Mouse (Mus musculus): ENCODE measurements around the gene Cidec. TPM values are rescaled to one million over a fixed set of nuclear protein-coding genes. Genes with fewer than 3 reads are reported as not detected.

The Cidec gene
- polyA plus RNA-seq, 1 experiment from 2014 or later: not detected

DNA sequence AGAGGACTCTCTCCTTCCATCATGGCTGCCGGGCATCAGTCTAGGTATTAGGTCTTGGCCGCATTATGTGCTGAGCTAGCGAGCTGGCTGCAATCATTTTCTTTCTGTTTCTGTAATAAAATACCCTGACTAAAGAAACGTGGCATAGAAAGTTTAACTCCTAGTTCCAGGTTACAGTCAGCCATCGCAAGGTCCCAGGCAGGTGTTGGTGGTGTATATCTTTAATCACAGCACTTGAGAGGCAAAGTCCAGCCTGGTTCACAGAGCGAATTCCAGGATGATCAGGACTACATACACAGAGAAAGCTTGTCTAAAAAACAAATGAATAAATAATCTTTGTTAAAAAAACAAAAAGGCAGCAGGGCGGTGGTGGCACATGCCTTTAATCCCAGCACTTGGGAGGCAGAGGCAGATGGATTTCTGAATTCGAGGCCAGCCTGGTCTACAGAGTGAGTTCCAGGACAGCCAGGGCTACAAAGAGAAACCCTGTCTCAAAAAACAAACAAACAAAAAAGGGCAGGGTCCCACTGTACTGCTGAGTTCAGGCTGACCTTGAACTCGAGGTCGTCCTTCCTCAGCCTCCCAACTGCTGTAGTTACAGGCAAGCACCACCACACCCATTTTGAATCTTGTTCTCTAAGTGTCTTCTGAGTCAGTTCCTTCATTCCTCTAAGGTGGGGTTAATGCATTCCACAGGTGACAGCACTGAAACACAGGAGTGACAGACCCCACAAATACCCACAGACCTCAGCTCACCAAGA lies 39.1 kb downstream of the Cidec start:
- Histone ChIP-seq H3K4me1 (peaks cover 18% of the 10 kb centered on the region), H3K4me2 (replicated peaks) (no peak overlapping the region), H3K36me3 (peaks cover 18% of the 10 kb centered on the region), H3K27ac (no peak overlapping the region), H3K4me3 (no peak overlapping the region), H3K27me3 (replicated peaks) (no peaks in the 10 kb centered on the region), H3K9ac (no peak overlapping the region), H3K9me3 (no peaks in the 10 kb centered on the region)
- ATAC-seq (ENCODE audit: low FRiP score, low read depth): no peak
- 85% methylated on average over 10 of the region's 10 CpGs for WGBS

DNA sequence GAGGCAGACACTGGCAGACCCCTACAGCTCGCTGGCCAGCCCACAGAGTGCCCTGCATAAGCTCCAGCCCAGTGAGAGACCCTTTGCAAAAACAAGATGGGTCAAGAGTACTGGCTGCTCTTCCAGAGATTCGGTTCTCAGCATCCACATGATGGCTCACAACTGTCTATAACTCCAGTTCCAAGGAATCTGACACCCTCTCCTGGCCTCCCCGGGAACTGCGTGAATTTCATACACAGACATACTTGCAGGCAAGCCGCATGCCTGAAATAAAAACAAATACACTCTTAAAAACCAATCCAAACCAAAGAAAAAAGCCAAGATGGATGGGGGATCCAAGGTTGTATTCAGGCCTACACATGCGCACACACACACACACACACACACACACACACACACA lies 40.1 kb downstream of the Cidec start:
- H3K27ac ChIP-seq: no peak overlapping the region
- no peak overlapping the region for H3K4me2 ChIP-seq (replicated peaks)
- H3K9ac ChIP-seq: no peak overlapping the region
- 90% methylated on average over 6 of the region's 6 CpGs for WGBS
- H3K9me3 ChIP-seq: no peaks in the 10 kb centered on the region
- H3K4me3 ChIP-seq: no peak overlapping the region
- H3K4me1 ChIP-seq: peaks cover 18% of the 10 kb centered on the region
- no peak for ATAC-seq (ENCODE audit: low FRiP score, low read depth)
- H3K36me3 ChIP-seq: peaks cover 18% of the 10 kb centered on the region
- no peaks in the 10 kb centered on the region for H3K27me3 ChIP-seq (replicated peaks)

DNA sequence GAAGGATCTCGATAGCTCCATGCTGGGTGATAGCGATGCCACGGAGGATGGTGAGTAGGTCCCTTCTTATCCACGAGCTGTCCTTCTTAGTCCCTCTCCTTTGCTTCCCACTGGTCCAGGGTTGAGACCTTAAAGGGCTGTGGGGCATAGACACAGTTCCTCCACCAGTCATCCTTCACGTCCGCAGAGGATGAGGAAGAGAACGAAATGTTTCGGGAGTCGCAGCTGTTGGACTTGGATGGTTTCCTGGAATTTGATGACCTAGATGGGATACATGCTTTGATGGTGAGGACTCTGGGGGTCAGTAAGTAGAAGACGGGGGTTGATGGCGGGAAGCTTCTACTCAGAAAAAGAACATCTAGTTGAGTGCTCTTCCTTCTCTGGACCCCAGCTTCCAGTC lies 40.7 kb downstream of the Cidec start:
- WGBS: 94% methylated on average over 11 of the region's 11 CpGs
- Histone ChIP-seq H3K27ac (no peak overlapping the region), H3K4me1 (peaks cover 18% of the 10 kb centered on the region), H3K4me2 (replicated peaks) (no peak overlapping the region), H3K27me3 (replicated peaks) (no peaks in the 10 kb centered on the region), H3K4me3 (no peak overlapping the region), H3K36me3 (peaks cover 19% of the 10 kb centered on the region), H3K9me3 (no peaks in the 10 kb centered on the region), H3K9ac (no peak overlapping the region)
- no peak for ATAC-seq (ENCODE audit: low FRiP score, low read depth)

DNA sequence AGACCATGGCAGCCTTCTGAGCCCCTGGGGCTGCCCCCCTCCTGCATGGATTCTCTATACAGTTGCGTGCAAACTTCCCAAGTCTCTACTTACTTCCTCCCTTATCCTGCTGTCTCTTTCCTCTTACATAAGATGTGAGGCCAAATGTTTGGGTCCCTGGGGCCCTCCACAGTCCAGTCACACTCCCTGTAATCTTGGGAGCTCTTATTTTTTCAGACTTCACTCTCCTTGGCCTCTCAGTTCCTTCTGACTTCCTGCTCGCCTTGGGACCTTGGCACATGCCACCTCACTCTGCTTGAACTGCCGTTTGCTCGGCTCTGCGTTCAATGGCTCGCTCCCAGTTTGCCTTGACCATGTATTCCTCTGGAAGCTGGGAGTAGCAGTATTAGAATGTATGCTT lies 41.6 kb downstream of the Cidec start:
- no peak for ATAC-seq (ENCODE audit: low FRiP score, low read depth)
- H3K4me1 ChIP-seq: peaks cover 18% of the 10 kb centered on the region
- peaks cover 27% of the 10 kb centered on the region for H3K36me3 ChIP-seq
- no peaks in the 10 kb centered on the region for H3K27me3 ChIP-seq (replicated peaks)
- H3K9ac ChIP-seq: no peak overlapping the region
- no peak overlapping the region for H3K4me2 ChIP-seq (replicated peaks)
- H3K4me3 ChIP-seq: no peak overlapping the region
- whole genome bisulfite sequencing: 91% methylated on average over 6 of the region's 6 CpGs
- no peak overlapping the region for H3K27ac ChIP-seq
- no peaks in the 10 kb centered on the region for H3K9me3 ChIP-seq

DNA sequence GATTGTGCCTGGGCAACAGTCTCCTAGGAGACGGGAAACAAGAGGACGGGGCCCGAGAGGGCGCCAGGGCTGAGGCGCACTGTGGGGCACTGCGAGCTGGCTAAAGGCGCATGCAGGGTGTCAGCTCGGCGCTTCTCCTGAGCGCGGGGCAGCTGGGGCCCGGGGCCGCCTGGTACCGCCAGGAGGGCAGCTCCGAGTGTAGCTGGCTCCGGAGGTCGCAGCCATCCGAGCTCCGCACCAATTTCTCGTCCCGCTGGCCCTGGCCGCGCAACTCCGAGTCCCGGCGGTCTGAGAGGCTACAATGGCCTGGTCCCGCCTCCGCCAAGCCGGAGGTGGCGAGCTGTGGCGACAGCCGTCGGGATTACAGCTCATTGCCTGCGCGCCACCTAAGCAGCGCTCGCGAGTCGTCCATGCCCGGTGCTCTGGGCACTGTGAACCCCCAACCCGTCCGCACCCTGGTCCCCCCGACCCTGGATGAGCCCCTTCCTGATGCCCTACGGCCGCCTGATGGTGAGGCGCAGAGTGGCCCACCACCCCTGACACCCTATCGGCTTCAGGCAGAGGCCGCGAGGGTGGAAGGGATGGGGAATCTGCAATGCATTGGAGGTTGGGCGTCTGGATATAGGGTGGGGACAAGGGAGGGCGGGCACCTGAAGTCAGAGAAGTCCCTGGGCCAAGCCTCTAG lies 43.0 kb downstream of the Cidec start:
- ATAC-seq (ENCODE audit: low FRiP score, low read depth): peak; percentile 92
- H3K9ac ChIP-seq: peak overlapping the region; percentile 68
- peaks cover 33% of the 10 kb centered on the region for H3K36me3 ChIP-seq
- H3K27ac ChIP-seq: peak overlapping the region; percentile 46; the same call in 1 of the 2 replicates
- H3K4me1 ChIP-seq: peaks cover 18% of the 10 kb centered on the region
- H3K9me3 ChIP-seq: no peaks in the 10 kb centered on the region
- no peaks in the 10 kb centered on the region for H3K27me3 ChIP-seq (replicated peaks)
- peak overlapping the region; percentile 91 for H3K4me2 ChIP-seq (replicated peaks)
- peak overlapping the region; percentile 44 for H3K4me3 ChIP-seq
- 2% methylated on average over 51 of the region's 51 CpGs for WGBS

DNA sequence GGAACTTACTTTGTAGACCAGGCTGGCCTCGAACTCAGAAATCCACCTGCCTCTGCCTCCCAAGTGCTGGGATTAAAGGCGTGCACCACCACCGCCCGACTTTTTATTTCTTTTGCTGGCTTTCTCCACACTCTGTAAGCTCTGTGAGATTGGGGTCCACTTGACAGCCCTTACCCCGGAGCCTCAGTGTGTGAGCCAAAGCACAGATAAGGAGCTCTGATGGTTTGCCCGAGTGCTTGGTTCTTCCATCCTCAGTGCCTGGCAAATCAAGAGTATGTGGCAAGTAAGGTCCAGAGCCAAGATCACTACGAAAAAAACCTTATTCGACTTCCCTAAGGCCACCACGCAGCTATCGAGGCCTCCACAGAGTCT lies 43.6 kb downstream of the Cidec start:
- Histone ChIP-seq H3K9ac (peak overlapping the region; percentile 68), H3K4me1 (peaks cover 18% of the 10 kb centered on the region), H3K27me3 (replicated peaks) (no peaks in the 10 kb centered on the region), H3K27ac (0 out of 2 replicates have a peak overlapping the region, but pooled peaks have one; percentile 46), H3K36me3 (peaks cover 38% of the 10 kb centered on the region), H3K4me2 (replicated peaks) (peak overlapping the region; percentile 91), H3K9me3 (no peaks in the 10 kb centered on the region), H3K4me3 (peak overlapping the region; percentile 44)
- peak; percentile 42 for ATAC-seq (ENCODE audit: low FRiP score, low read depth)
- 26% methylated on average over 10 of the region's 10 CpGs for WGBS

DNA sequence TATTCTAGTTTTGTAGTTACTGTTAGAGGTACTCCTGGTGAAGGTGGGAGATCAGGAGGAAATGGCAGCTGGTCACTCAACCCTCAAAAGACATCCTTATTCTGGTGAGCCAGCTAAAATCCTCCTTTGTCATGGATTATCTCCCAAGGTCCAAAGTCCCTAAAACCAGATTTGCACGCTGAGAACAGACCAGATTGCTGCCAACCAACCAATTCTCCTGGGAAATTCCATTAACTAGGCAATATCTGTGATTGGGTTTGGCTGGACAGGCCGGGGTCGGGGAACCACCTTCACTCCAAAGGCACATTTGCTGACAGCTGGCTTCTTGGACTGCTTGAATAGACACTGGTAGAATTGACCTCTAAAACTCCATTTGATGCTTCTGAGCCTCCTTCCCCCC lies 44.8 kb downstream of the Cidec start:
- Histone ChIP-seq H3K4me1 (peaks cover 18% of the 10 kb centered on the region), H3K36me3 (peaks cover 47% of the 10 kb centered on the region), H3K9me3 (no peaks in the 10 kb centered on the region), H3K4me2 (replicated peaks) (no peak overlapping the region), H3K9ac (no peak overlapping the region), H3K27ac (no peak overlapping the region), H3K27me3 (replicated peaks) (no peaks in the 10 kb centered on the region), H3K4me3 (no peak overlapping the region)
- no peak for ATAC-seq (ENCODE audit: low FRiP score, low read depth)
- 91% methylated on average over 3 of the region's 3 CpGs for WGBS

DNA sequence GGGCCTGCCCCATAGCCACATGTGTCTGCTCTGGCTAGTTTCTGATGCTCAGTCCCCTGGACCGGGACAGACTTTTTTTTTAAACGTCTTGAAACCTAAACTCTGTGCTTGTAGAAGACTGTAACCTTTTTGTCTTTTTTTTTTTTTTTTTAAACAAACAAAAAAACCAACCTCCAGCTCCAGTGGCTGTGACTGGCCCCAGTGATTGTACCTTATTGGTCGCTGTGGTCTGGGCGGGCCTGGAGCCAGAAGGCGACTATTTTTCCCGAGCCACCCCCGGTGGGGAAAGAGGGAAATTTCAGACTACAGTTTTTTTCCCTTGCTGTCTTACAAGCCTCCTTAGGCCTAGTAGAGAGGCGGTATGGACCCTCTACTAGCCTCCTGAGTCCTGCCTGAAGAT lies 46.6 kb downstream of the Cidec start, which contains the start of gene Ttll3:
Gene Ttll3, plus strand, starts transcription at position 301 of the 400 bp plus-strand sequence.
- ATAC-seq (ENCODE audit: low FRiP score, low read depth): no peak
- peaks cover 18% of the 10 kb centered on the region for H3K4me1 ChIP-seq
- no peak within 1 kb of the TSS for H3K27ac ChIP-seq
- no peak within 1 kb of the TSS for H3K9ac ChIP-seq
- H3K27me3 ChIP-seq (replicated peaks): no peaks in the 10 kb centered on the region
- no peak within 1 kb of the TSS for H3K4me3 ChIP-seq
- peaks cover 54% of the 10 kb centered on the region for H3K36me3 ChIP-seq
- H3K4me2 ChIP-seq (replicated peaks): no peak within 1 kb of the TSS
- 80% methylated on average over 8 of the region's 8 CpGs for WGBS
- H3K9me3 ChIP-seq: no peaks in the 10 kb centered on the region

DNA sequence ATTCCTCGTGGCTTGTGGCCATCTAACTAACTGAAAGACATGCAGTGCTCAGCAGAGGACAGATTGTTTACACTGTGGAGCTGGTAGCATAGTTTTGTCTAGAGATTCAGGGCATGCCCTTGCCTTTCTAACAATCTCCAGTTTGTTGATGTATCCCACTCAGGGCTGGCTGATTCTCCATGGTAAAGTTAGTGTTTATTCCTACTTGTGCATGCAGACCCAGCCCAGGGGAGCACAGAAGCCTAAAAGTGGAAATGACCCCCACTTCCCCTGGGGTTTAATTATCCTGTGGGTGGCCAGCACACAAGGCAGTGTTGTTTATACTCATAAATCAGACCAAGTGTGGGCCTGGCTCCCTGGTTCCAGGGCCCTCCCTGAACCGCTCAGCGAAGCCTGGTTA lies 49.5 kb downstream of the Cidec start:
- no peak overlapping the region for H3K27ac ChIP-seq
- no peak overlapping the region for H3K9ac ChIP-seq
- ATAC-seq (ENCODE audit: low FRiP score, low read depth): no peak
- H3K4me1 ChIP-seq: no peaks in the 10 kb centered on the region
- no peak overlapping the region for H3K4me2 ChIP-seq (replicated peaks)
- H3K27me3 ChIP-seq (replicated peaks): no peaks in the 10 kb centered on the region
- H3K36me3 ChIP-seq: peaks cover 79% of the 10 kb centered on the region
- no peak overlapping the region for H3K4me3 ChIP-seq
- H3K9me3 ChIP-seq: no peaks in the 10 kb centered on the region
- WGBS: 82% methylated on average over 3 of the region's 3 CpGs

DNA sequence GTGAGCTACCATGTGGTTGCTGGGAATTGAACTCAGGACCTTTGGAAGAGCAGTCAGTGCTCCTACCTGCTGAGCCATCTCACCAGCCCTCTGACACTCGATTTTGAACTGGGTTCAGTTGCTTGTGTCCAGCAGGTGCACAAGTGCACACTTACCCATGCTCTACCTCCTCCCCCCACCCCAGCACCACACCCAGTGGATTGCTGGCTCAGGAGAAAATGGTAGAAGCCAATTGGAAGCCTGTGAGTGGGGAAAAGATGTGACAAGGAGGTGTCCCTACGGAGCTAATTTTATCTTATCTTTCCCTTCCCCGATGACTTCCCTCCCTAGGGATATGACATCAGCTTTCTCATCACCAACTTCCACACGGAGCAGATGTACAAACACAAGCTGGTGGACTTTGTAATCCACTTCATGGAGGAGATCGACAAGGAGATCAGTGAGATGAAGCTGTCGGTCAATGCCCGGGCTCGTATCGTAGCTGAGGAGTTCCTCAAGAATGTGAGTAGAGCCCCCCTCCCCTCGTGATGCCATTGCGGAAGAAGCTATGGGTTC lies 50.3 kb downstream of the Cidec start:
- H3K27me3 ChIP-seq (replicated peaks): no peaks in the 10 kb centered on the region
- WGBS: 93% methylated on average over 11 of the region's 11 CpGs
- no peak overlapping the region for H3K27ac ChIP-seq
- H3K4me1 ChIP-seq: no peaks in the 10 kb centered on the region
- no peaks in the 10 kb centered on the region for H3K9me3 ChIP-seq
- ATAC-seq (ENCODE audit: low FRiP score, low read depth): no peak
- H3K9ac ChIP-seq: no peak overlapping the region
- peaks cover 87% of the 10 kb centered on the region for H3K36me3 ChIP-seq
- H3K4me3 ChIP-seq: no peak overlapping the region
- no peak overlapping the region for H3K4me2 ChIP-seq (replicated peaks)

DNA sequence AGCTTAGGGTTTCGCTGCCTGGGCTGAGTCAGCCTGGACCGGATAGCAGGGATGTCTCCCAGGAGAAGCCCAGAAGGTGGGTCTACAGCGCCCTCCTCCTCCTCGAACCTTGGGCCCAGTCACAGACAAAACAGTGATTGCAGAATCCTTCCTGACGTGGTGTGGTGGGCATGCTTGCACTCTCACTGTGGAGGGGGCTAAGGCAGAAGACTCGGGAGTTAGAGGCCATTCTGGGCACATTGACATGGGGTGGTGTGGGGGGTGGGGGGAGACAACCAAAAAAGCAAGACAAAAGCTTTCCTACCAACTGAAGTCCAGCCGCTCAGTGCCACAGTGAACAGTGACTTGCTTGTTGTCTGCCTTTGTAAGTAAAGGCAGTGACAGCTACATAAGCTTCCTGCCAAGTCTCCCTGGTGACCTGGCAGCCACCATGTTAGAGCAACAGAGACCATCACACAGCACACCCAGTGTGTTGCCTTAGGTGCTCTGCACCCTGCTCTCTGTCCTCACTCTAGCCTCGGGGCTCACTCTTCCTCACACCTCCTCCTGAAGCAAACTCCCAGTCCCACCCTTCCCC lies 51.1 kb downstream of the Cidec start:
- no peaks in the 10 kb centered on the region for H3K27me3 ChIP-seq (replicated peaks)
- H3K9ac ChIP-seq: no peak overlapping the region
- no peak for ATAC-seq (ENCODE audit: low FRiP score, low read depth)
- H3K4me2 ChIP-seq (replicated peaks): no peak overlapping the region
- H3K9me3 ChIP-seq: no peaks in the 10 kb centered on the region
- 89% methylated on average over 8 of the region's 8 CpGs for WGBS
- no peak overlapping the region for H3K4me3 ChIP-seq
- H3K27ac ChIP-seq: no peak overlapping the region
- H3K4me1 ChIP-seq: peaks cover 2% of the 10 kb centered on the region
- peaks cover 83% of the 10 kb centered on the region for H3K36me3 ChIP-seq

DNA sequence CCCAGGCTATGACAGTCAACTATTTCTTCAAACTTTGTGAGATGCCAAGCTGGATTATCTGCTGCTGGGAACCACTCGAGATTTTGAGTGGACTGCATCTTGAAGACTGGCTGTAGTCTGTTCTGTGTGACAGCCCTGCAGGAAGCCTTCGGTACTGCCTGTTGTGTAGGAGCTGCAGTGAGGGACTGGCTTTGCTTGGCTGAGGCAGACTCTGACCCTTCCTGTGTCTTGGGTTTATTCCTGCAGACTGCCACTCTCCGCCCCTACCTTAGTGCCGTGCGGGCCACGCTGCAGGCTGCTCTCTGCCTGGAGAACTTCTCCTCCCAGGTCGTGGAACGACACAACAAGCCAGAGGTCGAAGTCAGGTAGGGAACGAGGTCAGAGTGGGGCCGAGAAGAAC lies 55.1 kb downstream of the Cidec start:
- Histone ChIP-seq H3K27me3 (replicated peaks) (no peaks in the 10 kb centered on the region), H3K4me2 (replicated peaks) (no peak overlapping the region), H3K27ac (no peak overlapping the region), H3K4me3 (no peak overlapping the region), H3K9me3 (no peaks in the 10 kb centered on the region), H3K4me1 (peaks cover 17% of the 10 kb centered on the region), H3K36me3 (peaks cover 56% of the 10 kb centered on the region), H3K9ac (no peak overlapping the region)
- 96% methylated on average over 11 of the region's 11 CpGs for WGBS
- ATAC-seq (ENCODE audit: low FRiP score, low read depth): no peak

Measured in neural tube, embryonic 12.5 days (tissue).